Mouse (Mus musculus) testis, adult 10 weeks (tissue): ENCODE results near the gene Gm5767. TPM values are rescaled to one million over a fixed set of nuclear protein-coding genes. Genes with fewer than 3 reads are reported as not detected.

Experiments used
- polyA plus RNA-seq: library from polyadenylated mRNA; stranded (reverse); fragments of 350-450 nt; fragmentation: Illumina TruSeq; extraction: RNeasy Lipid Tissue Mini Kit (QIAGEN cat#74804); gene quantifications from one replicate; pipeline ENCODE4 v1.2.3, GENCODE M21; 2014; ENCODE audit warnings: low read depth, low replicate concordance

Gm5767 gene
- polyA plus RNA-seq = 21.5 TPM

DNA sequence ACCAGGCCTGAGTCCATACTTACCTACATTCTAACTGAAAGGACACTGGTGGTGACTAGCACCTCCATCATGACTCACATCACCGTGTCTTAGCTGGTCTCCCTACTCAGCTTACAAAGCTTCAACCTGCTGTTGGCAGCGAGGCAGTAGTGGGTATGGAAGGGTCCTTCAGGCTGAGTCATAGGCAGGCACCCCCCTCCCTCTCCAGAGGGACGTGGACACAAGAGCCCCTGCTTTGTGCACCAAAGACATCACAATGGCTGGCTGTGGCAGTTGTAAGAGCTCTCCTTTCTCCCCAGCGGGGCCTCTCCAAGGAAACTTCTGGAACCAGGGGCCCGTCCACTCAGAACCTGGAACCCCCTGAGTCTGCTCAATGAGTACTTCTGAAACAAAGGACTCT is at the start of gene Gm5767:
Gm5767 (plus strand) TSS at position 301 of the 400 bp plus-strand sequence.

DNA sequence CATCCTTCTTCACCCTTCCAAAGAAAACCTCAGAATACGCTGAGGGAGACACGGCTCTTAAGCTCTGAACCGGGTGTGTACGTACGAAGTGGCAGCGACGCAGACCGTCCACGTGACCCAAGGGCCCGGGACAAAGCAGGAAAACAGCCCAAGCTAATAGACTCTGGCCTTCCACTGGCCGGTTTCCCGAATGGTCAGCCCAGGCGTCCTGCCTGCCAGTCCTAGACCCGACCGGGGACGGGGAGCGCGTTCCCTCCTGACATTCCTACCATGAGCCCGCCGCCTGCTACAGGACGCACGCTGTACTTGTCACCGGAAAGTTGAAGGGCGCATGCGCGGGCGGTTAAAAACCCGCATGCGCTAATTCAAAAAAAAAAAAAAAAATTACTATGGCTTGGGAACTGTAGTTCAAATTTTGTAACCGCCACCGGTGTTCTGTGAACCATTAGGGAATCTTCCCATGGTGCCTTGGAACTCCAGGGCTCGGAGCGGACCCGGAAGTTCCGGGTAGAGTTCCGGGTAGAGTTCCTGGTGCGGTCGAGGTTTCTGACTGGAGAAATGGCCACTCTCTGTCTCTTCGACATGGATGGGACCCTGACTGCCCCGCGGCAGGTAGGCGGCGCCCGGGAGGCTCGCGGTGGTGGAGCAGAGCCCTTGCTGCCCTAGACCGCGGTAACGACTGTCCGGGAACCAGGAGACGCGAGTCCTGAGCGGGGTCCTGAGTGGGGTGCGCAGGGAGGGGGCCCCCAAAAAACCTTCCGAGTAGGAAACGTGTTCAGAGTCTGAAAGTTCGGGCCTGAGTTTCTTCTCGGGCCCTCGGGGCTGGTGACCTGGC is 43.1 kb upstream of the Gm5767 start, which contains the start of the genes Pmm2 and Tmem186:
Pmm2 (plus strand) TSS at position 458 of the 835 bp plus-strand sequence.
Tmem186 (minus strand) TSS at position 496 of the 835 bp plus-strand sequence.

DNA sequence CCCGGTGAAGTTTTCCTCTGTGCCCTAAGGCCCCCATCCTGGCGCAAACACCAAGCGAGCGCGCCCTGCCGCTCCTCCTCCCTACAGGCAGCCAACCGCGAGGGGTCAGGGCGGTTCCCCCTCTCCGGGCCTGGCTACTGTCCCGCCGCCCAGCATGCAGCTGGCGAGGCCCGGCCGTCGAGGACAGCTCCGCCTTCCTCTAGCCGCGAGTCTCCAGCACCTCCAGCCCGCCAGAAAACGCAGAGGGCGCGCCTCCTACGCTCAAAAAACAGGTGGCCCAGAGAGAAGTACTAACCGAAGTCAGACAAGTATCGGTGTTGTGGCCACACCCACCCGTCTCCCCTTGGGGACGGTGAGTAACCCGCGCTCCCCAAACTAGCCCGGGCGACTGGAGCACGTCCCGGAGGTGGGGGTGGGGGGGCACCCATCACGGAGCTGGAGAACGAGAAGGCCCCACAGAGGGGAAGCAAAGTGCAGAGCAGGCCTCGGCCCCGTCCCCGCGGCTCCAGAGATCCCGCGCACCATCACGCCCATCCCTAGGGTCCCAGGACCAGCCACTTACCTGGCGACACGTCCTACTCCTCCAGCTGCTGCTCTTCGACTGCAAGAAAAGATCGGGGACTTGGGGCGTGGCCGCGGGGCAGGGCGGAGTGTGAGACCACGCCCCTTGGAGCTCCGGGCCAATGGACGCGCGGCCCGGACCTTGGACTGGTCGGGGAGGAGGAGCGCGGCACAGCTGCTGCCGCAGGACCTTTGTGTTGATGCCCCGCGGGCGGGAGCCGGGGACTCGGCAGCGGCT is 8.8 kb upstream of the Gm5767 start, which contains the start of gene Carhsp1:
Carhsp1 (minus strand) TSS at position 605 of the 799 bp plus-strand sequence.

Other genes starting within 250 kb of the Gm5767 start
- gene Mettl22, start 210.0 kb upstream of the Gm5767 start, polyA plus RNA-seq = 8.3 TPM
- 24.0 TPM for gene Abat, start 167.3 kb upstream of the Gm5767 start, polyA plus RNA-seq
- 124 TPM for gene Pmm2, start 43.1 kb upstream of the Gm5767 start, polyA plus RNA-seq
- 6.8 TPM for gene Tmem186, start 43.1 kb upstream of the Gm5767 start, polyA plus RNA-seq
- gene Carhsp1, start 8.6 kb upstream of the Gm5767 start, polyA plus RNA-seq = 8.9 TPM
- 471 TPM for gene Usp7, start 111.5 kb downstream of the Gm5767 start, polyA plus RNA-seq
- 187 TPM for gene 1810013L24Rik, start 149.3 kb downstream of the Gm5767 start, polyA plus RNA-seq